Mouse (Mus musculus) heart, postnatal 25 days (tissue): Measurements from ENCODE around the gene Cald1. TPM values are rescaled to one million over a fixed set of nuclear protein-coding genes. Genes with fewer than 3 reads are reported as not detected.

Experiments used
- DNase-seq: peaks from one replicate; pipeline ENCODE4 v3.0.0; 2022; ENCODE audit warnings: low spot score
- intact Hi-C: fragments of 180-260 bp; cut with DNase I; formaldehyde crosslinking; loops from one replicate; pipeline ENCODE4 v1.15.1; 2025
- total RNA-seq, 2 experiments: library from RNA; stranded (reverse); gene quantifications; 2 replicates each; pipeline ENCODE4 v1.2.3; 2021

Cald1 gene
- total RNA-seq, 2 experiments from 2014 or later = 49.3 to 53.1 TPM

DNA sequence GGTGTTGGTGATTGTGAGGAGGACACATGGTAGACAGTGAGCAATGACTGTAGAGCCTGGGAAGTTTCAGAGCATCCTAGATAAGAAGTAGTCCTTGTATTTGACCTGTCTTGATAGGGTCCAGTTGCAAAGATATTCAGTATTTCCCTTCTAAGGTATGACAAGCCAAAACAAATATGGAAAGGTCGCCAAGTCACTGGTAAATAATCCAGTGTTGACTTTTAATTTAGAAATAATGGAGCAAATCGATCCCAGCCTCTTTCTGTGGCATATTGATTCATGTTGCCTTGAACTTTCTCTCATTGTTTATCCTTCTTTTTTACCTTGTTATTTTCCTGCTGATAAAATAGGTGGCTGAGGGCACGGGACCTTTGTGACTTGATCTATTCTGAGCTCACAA, 57.4 kb downstream of the Cald1 start:
- intact Hi-C loops = no loop called here

DNA sequence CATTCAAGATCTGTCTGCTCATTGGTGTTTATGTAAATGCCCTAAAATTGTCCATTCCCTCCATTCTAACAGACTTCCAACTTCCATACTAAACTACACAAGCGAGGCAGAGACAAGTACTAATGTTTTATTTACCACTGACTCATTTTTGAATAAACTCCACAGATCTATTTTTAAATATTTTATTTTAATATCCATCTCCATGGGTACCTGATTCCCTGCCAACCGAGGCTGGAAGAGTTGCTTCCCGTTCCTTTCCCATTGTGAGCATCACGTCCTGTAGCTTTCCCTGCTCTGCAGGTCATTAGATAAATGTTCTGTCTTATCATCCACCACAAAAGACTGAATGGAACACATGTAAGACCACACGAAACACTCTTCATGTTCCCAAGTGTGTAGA, 60.5 kb downstream of the Cald1 start:
- DNase-seq = no peak
- intact Hi-C loops = no loop called here

More for the DNA sequence above, 57.4 kb downstream of the Cald1 start:
- no peak for DNase-seq

DNA sequence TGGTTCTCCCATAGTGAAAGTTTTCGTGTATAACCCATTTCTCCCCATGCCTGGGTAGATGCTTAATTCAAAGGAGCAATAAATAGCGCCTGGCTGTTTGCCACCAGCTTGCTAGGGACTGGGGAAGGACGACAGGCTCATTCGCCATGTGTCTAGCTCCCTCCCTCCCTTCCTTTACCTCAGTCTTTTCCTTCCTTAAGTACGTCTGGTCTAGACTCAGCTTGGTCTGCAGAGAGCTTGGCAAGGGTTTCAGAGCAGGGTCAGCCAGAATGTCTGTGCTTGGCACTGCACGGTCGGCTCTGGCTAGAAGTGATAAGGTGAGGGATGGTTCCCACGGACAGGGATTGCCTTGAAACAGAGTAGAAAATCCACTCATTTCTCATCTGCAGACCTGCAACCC, 62.4 kb downstream of the Cald1 start:
- DNase-seq = peak; percentile 21
- intact Hi-C loops = no loop called here

DNA sequence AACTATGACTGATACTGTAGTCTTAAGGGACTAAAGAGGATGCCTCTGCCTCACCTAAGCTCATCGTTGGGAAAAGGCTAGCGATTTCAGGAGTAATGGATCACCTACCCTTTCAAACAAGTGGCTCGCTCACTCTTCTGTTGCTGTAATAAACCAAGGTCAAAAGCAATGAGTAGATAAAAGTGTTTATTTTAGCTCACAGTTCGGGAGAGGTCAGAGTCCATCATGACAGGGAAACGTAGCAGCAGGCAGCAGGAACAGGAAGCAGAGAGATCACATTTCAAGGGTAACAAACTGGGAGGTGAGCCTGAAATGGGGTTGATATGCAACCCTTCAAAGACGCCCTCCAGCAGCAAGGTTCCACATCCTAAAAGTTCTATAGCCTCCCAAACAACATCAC, 64.3 kb downstream of the Cald1 start:
- DNase-seq = no peak
- intact Hi-C loops = no loop called here

DNA sequence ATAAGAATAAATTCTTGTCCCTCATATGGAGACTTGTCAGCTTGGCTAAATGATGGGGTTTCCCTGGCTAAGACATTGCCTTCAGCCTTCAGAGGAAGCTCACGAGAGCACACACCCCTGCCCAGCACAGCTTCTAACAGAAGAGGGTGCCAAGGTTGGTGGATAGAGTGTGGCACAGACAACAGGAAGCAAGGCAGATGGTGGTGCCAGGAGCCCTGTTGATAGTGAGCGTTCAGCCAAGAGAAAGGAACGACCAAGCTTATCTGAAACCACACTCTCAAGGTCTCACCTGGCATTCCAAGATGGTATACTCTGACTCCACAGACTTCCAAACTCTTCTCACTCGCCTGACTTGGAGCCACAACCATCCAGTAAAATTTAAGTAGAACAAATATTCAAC, 66.0 kb downstream of the Cald1 start:
- DNase-seq = no peak
- intact Hi-C loops = no loop called here

DNA sequence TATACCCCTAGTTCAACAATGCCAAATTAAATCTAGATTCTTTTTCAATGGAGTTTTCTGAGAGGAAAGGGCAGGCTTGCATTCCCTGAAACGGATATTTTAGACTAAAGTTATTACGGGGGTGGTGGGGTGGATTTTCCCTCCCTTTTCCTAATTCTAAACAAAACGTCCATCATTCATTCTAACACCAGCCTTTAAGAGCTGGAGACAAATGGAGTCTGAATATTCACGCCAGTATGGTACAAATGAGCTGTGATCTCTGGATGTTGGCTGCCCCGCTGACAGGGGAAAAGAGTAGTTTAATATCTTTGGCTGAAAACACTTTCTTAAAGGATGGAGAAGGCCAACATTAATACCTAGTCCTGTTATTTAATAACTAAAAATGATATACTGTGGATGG, 66.4 kb downstream of the Cald1 start:
- intact Hi-C loops = no loop called here
- DNase-seq = no peak

DNA sequence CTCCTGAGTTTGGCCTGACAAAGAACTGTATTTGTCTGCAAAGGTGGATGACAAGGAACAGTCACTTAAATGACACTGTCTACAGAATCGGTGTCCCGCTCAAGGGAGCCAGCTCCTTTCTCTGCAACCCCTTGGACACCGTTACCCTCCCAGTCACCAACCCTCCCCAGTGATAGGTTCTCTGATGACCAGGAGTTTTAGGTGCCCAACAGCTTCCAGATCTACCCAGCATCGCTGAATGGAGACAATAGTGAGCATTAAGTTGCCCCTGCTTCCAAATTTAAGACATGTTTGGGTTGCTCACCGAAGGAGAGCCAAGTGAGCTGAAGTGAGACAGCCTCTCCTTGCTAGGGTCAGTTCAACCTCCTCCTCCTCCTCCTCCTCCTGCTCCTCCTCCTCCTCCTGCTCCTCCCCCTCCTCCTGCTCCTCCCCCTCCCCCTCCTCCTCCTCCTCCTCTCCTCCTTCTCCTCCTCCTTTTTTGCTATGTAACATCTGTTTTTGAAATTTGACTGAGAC, 70.5 kb downstream of the Cald1 start:
- no peak for DNase-seq
- intact Hi-C loops = no loop called here

DNA sequence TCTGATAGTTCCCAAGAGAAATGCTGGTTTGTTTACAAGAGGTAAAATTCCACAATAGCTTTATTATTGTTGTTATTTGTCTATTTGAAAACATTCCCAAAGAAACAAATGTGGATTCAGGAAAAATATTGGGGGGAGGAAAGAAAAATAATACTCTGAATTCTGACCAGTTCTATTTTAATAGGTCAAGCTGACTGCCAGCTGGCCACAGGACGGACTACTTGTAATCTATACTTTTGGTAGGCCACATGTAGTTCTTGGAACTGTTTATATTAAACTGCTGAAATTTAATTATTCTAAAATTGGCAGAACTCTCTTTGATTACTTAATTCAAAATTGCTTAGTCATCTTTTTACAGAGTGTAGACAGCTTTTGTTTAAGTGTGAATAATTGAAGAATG, 73.1 kb downstream of the Cald1 start:
- no peak for DNase-seq
- intact Hi-C loops = no loop called here

DNA sequence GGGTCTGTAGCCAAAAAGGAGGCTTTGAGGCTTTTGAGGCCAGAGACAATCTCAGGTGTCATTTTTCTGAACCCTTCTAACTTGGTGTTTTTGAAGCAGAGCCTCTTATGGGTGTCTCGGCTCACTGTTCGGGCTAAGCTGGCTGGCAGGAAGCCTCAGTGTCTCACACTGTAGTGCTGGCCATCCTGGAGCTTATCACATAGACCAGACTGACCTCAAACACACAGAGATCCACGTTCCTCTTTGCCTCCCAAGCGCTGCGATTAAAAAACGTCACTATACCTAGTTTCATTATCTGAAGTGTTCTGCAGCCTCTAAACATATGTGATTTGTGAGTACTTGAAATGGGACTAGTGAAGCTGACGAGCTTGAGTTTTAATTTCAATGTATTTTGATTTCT, 76.1 kb downstream of the Cald1 start:
- DNase-seq = no peak
- intact Hi-C loops = no loop called here

DNA sequence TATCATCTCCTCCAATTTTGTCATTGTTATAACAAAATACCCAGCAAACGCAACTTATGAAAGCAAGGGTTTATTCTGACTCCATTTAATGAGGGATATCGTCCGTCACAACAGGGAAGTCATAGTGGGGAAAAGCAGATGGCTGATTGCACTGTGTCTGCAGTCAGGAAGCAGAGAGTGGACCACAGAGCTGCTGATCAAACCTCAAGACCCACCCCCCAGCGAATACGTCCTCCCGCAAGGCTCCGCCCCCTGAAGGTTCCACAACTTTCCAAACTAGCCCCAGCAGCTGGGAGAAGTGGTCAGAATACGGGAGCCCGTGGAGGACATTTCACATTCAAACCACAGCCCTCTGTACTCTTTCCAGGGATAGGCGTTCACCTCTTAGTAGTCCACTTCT, 76.6 kb downstream of the Cald1 start:
- no peak for DNase-seq
- intact Hi-C loops = no loop called here

DNA sequence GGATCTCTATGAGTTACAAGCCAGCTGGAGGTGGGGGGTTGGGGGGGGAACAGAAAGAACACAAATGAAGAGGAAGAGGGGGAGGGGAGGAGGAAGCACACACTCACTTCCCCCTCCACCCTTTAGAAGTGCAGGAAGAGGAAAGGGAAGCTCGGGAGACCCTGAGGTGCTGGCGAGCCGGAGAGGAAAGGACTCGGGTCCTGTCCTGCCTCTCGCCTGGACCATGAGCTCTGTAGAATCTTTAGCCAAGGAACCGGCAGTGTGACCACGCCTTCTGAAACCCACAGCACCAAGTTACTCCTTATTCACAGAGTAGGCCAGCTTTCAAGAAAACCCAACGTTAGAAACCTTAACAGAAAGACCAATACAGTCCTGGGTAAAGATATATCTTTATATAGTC, 83.8 kb downstream of the Cald1 start:
- no peak for DNase-seq
- intact Hi-C loops = loop anchor here (5.0 kb wide), 1 partner anchor 70 kb away; no protein-coding TSS in a partner anchor

DNA sequence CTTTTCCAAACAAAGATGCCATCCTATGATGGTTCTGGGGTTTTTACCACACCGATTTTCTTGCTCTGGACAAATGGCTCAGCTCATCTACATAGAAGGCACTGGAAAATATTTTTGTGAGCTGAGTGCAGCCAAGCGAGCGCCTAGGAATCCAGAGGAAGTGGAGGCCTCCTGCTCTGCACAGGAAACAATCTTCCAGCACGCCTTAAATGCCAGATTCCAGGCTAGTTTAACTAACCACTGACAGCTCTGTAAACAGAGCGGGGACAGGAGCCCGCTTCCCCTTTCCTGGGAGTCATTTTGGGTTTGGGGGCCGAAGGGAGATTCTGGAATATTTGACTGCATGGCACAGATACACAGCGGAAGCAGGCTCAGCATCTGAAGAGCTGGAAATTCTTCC, 86.6 kb downstream of the Cald1 start:
- DNase-seq = peak; percentile 16
- intact Hi-C loops = loop anchor here (5.0 kb wide), 3 partner anchors 67 to 138 kb away; no protein-coding TSS in a partner anchor

DNA sequence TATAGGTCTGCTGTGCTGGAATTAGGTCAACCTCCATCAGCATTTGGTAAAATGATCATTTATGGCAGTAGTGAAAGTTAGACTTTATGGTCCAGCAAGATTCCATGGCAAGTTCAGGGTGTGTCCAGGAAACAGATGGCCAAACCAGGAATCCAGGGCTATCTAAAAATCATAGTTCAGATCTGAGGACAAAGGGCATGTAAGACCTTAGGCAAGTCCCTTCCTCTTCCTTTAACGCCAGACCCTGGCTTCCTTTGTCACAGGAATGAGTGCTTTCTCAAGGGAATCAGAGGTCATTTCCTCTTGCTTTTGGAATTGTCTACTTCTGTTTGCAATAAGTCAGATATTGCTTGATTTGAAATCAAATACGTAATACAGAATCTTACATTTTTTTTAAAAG, 90.7 kb downstream of the Cald1 start:
- intact Hi-C loops = loop anchor here (5.0 kb wide), 2 partner anchors 77 to 142 kb away; no protein-coding TSS in a partner anchor
- no peak for DNase-seq

DNA sequence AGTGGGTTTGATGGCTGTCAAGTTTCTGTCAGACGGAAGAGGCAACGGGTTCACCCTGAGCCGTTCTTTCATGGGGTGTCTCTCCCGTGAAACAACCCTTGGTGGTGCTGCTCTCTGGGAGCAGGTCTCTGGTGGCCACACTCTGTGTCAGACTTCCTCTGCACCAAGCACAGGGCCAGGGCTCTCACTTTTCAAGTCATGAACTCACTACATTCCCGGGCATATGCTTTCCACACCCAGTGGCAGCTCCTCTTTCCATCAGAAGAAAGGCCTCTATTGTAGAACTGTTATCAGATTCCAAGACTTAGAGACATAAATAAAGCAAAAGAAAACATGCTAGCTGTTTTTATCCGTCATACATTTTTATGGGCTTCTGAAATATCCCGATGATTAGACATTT, 93.1 kb downstream of the Cald1 start:
- intact Hi-C loops = no loop called here
- DNase-seq = no peak

DNA sequence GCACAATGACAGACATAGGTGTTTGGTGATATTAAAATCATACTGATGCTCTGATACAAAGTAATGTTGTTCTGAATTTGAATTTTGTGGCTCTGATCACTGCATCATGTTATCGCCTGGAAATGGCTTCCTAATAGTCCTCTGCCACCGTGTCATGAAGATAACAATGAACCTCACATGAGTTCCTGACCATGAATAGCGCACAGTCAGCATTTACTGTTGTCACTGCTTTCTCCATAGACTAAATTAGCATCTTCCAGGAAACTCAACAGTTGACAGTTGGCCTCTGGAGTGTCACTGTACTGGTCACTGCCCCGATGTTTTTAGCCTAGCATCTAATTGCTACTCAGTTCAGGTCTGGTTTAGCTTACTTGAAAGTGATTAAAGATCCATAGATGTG, 95.8 kb downstream of the Cald1 start:
- intact Hi-C loops = no loop called here
- no peak for DNase-seq

DNA sequence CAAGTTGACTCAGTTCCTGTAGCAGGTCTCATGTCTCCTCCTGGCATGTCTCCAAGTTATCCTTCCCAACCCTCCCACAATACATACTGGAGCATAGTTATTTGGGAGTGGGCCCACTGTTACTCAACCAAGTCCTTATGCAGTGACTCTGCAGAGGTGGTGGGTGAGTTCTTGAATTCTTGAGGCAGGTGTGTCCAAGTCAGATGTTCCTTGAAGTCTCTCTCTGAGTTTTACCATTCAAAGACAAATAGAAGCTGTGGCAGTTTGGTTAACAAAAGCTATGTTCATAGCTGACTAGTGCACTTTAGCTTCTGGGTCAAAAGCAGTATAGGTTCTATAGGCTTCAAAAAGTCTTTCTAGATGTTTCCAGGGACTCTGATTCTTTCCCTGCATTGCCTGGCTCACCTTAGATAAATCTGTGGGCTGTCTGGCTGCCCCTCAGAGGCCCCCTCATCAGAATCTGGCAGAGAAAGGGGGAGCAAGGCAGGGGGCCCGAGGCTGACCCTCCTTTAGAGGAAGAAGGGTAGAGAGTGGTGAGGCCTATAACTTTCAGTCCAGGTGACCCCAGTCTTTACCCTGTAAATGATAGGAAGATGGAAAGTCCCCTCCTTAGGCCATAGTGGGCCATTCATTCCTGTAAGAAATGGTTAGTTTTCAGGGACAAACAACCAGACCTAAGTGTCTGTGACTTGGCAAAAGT, 105.3 kb downstream of the Cald1 start:
- no peak for DNase-seq
- intact Hi-C loops = no loop called here

DNA sequence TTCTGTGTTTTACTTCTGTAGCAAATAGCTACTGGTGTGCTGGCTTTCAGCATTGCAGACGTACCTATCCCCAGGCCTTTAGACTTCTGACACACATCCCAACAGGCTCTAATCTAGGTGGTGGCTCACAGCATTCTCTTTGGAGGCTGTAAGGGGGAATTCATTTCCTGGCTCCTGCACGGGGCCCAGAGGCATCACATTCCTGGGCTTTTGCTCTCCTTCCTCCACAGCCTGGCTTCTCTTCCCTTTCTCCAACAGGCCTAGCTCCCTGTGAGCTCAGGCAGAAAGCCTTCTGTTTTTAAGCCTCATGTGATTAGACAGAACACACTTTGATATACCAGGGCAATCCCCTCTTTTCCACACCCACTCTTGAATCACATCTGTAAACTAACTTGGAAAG, 109.2 kb downstream of the Cald1 start:
- no peak for DNase-seq
- intact Hi-C loops = no loop called here

DNA sequence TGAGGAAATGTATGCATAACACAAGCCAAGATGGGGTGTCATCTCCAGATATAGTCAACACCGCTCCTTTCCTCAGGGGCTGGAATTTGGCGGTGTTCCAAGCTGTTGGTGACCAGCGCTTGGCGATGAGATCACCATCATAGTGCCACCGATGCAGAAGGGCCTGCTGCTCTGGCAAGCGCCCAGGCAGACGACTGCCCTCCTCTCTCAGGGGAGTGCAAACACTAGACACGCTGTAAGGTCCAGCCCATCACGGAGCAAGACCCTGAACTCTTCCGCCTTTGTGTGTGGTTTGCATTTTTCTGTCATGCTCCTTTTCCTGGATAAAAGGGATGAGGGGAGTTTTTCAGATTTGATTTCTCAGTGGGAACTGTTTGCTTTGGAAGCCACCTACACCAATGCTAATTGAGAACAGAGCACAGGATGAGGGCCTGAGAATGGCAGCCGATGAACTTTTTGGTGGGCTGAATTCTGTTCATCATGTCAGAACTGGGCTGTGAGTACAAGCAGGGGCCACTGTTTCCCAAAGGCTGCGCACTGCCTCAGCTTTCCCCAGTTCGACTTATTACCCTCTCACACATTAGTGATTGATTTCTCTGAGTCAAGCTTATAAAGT, 110.5 kb downstream of the Cald1 start:
- intact Hi-C loops = no loop called here
- DNase-seq = no peak

DNA sequence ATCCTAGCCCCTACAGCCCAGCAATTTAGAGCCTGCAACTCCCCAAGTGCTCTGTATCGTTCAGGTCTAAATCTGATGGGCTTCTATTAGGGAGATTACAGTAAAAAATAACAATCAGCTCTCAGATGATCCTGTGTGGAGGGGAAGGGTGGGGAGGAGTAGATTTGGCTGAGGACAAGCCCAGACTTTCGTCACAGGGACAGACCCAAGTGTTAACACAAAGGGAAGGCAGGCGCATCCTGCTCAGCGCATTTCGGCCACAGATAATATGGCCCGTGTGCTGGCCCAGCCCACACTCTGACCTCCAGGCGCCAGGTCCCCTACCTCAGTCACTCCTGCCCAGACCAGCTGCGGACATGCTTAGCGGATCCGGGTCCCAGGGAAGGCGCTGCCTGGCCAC, 111.0 kb downstream of the Cald1 start:
- intact Hi-C loops = no loop called here
- peak; percentile 58 for DNase-seq

DNA sequence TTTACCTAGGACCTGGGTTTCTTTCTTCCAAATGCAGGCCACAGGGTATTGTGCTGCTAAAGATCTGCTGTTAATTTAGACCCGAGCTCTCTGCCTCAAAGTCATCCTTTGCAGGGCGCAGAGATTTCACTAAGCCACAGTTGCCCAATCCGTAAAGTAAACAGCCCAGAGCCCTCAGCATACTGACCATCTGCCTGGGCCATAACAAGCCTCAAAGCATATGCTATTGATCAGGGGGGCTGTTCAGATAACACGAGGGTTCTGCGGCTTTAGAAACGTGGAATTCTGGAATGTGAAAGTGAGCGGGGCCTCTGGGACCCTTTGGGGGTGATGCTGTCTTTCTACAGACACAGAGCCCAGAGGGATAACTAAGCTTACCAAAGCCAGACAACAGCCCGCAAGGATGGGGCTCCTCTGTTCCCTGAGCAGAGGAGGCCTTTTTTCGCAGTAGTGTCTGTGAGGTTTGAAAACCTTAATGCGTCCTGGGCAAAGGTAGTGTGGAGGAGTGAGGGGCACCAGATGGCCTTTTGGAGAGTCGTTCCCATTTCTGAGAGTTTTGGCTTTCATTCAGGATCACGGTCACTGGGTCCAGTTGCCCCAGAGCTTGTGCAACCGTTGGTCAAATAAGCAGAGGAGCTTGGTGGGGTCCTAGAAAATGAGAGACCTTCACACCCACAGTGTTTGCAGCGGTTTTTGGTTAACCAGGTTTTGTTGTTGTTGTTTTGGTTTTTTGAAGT, 111.8 kb downstream of the Cald1 start:
- intact Hi-C loops = no loop called here

DNA sequence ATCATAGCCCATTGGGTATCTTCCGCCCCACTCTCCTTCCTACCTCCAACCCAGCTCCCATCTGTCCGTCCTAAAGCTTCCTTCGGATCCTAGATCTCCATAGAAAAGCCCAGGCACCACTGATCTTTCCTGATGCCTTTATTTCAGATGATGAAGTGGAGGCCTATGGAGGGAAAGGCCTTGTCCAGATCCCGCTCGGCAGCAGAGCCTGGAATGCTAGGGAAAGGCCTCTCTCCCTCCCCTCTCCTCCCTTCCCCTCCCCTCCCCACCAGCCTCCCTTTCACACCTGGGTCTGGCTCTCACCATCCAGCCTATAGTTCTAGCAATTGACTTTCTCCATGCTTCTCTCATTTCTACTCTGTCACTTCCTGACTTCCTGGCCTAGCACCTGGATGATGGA, 112.5 kb downstream of the Cald1 start:
- intact Hi-C loops = no loop called here
- DNase-seq = no peak

More for the DNA sequence above, 111.8 kb downstream of the Cald1 start:
- DNase-seq = no peak
